Mouse (Mus musculus): ENCODE measurements at regions not wholly inside any gene's neighbourhood (a gene's known extent, or its start where the extent isn't known, plus 50 kb on each side); places are given as distances from the start of the nearest gene placed in this dataset.

GRCm38 (mm10) chr13:42244240-42245086, 56.8 kb upstream of the Edn1 start:
- DNase-seq (ENCODE audit: low spot score), result peak; percentile 58

DNA sequence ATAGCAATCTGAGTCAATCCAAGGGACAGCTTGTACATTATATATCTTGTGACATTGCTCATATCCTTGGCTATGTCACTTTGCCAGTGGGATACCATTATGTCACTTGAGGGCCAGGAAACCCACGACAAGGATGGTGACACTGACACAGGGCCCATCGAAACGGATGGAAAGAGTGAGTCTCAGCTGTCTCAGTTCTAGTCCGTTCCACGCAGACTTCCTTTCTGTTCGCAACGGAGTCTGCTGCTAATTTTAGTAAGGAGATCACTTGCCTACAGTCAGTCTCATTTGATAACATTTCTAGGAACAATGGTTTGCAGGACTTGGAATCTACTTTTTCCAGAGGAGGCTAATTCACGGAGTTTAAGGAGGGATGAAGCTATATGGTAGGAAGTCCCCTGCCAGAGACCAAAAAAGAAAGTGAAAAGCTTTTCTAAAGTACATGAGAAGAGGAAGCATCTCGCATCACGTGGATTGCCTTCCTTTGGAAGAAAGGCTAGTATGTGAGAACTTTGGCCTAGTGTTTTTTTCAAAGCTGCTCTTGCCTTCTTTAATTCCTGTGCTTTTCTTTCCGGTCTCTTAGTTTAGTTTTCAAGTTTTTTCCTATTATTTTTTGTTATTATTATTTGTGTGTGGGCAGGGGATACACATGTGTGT, 55.4 kb upstream of the Edn1 start:
- DNase-seq (ENCODE audit: low spot score), result no peak
